Mouse (Mus musculus) adrenal gland, adult 8-10 months (tissue): ENCODE measurements around the gene Anapc11. TPM values are rescaled to one million over a fixed set of nuclear protein-coding genes. Genes with fewer than 3 reads are reported as not detected.
A peak's percentile ranks its signal among the peaks of the same experiment; 100 is the strongest.

Source experiments
- DNase-seq: peaks from one replicate; pipeline ENCODE4 v3.0.0; 2022
- total RNA-seq, 4 experiments: library from RNA; stranded (reverse); gene quantifications; 2 replicates each; pipeline ENCODE4 v1.2.4; 2022

Anapc11 gene
- total RNA-seq, 4 experiments from 2014 or later, result 90.3 to 112 (median 98.6) TPM

GRCm38 (mm10) chr11:120627468-120628300, 29.5 kb downstream of the Anapc11 start:
- no peak for DNase-seq

GRCm38 (mm10) chr11:120628601-120629340, 30.6 kb downstream of the Anapc11 start:
- no peak for DNase-seq

GRCm38 (mm10) chr11:120629341-120629730, 31.1 kb downstream of the Anapc11 start:
- no peak for DNase-seq

GRCm38 (mm10) chr11:120629911-120630310, 31.7 kb downstream of the Anapc11 start:
- DNase-seq, result no peak

- no peak for DNase-seq
Measured at GRCm38 (mm10) chr11:120630401-120630871, 32.2 kb downstream of the Anapc11 start.

GRCm38 (mm10) chr11:120630881-120631725, 32.9 kb downstream of the Anapc11 start:
- no peak for DNase-seq

- no peak for DNase-seq
Measured at GRCm38 (mm10) chr11:120631726-120632448, 33.7 kb downstream of the Anapc11 start.

GRCm38 (mm10) chr11:120632559-120633519, 34.6 kb downstream of the Anapc11 start:
- peak; percentile 85 for DNase-seq

GRCm38 (mm10) chr11:120633520-120634343, 35.5 kb downstream of the Anapc11 start, which contains the start of gene Mafg:
Gene Mafg, minus strand, starts transcription at chr11:120633600.
- peak; percentile 91 for DNase-seq

GRCm38 (mm10) chr11:120634810-120635209, 36.6 kb downstream of the Anapc11 start:
- no peak for DNase-seq

- DNase-seq, result no peak
Measured at GRCm38 (mm10) chr11:120641255-120641654, 43.0 kb downstream of the Anapc11 start.

GRCm38 (mm10) chr11:120641869-120642268, 43.6 kb downstream of the Anapc11 start:
- no peak for DNase-seq

- DNase-seq, result no peak
Measured at GRCm38 (mm10) chr11:120642939-120643600, 44.8 kb downstream of the Anapc11 start.

- peak; percentile 91 for DNase-seq
Measured at GRCm38 (mm10) chr11:120643601-120643987, 45.4 kb downstream of the Anapc11 start, which contains the start of gene Pycr1. Gene Pycr1, minus strand, starts transcription at chr11:120643769.

- DNase-seq, result no peak
Measured at GRCm38 (mm10) chr11:120647047-120647830, 49.0 kb downstream of the Anapc11 start.

GRCm38 (mm10) chr11:120648001-120648476, 49.8 kb downstream of the Anapc11 start, which contains the start of gene Myadml2:
Gene Myadml2, minus strand, starts transcription at chr11:120648158.
- no peak for DNase-seq

- DNase-seq, result no peak
Measured at GRCm38 (mm10) chr11:120651872-120652271, 53.7 kb downstream of the Anapc11 start.

- no peak for DNase-seq
Measured at GRCm38 (mm10) chr11:120654741-120655140, 56.5 kb downstream of the Anapc11 start.
